Mouse (Mus musculus): Measurements from ENCODE around the gene Rras.

The Rras gene

GRCm38 (mm10) chr7:45052181-45052861, 34.6 kb downstream of the Rras start:
- peak; percentile 26 to 41 for DNase-seq (ENCODE audit: low spot score in 2 of 2)

GRCm38 (mm10) chr7:45052862-45053116, 35.0 kb downstream of the Rras start, which contains the start of gene Prr12:
Prr12 (minus strand) TSS chr7:45052881.
- peak in 1 of 2 experiments; percentile 13 for DNase-seq (ENCODE audit: low spot score in 2 of 2)

GRCm38 (mm10) chr7:45053117-45053930, 35.6 kb downstream of the Rras start:
- DNase-seq (ENCODE audit: low spot score in 2 of 2), result peak; percentile 69 to 70

GRCm38 (mm10) chr7:45053931-45054510, 36.3 kb downstream of the Rras start:
- peak; percentile 93 to 95 for DNase-seq (ENCODE audit: low spot score in 2 of 2)

GRCm38 (mm10) chr7:45056329-45056971, 38.7 kb downstream of the Rras start:
- no peak for DNase-seq (ENCODE audit: low spot score in 2 of 2)

- DNase-seq (ENCODE audit: low spot score in 2 of 2), result no peak
Measured at GRCm38 (mm10) chr7:45056972-45057348, 39.2 kb downstream of the Rras start.

GRCm38 (mm10) chr7:45058607-45059571, 41.1 kb downstream of the Rras start:
- no peak for DNase-seq (ENCODE audit: low spot score in 2 of 2)

- DNase-seq (ENCODE audit: low spot score in 2 of 2), result no peak
Measured at GRCm38 (mm10) chr7:45060632-45061122, 42.9 kb downstream of the Rras start.

GRCm38 (mm10) chr7:45061532-45062075, 43.8 kb downstream of the Rras start:
- peak; percentile 49 to 60 for DNase-seq (ENCODE audit: low spot score in 2 of 2)

GRCm38 (mm10) chr7:45062239-45062835, 44.6 kb downstream of the Rras start, which contains the start of the genes Nosip and Prrg2:
Nosip (plus strand) TSS chr7:45062429.
Prrg2 (minus strand) TSS chr7:45062677.
- DNase-seq (ENCODE audit: low spot score in 2 of 2), result peak; percentile 94 to 95

- no peak for DNase-seq (ENCODE audit: low spot score in 2 of 2)
Measured at GRCm38 (mm10) chr7:45067190-45067999, 49.6 kb downstream of the Rras start.

GRCm38 (mm10) chr7:45068000-45068318, 50.2 kb downstream of the Rras start:
- DNase-seq (ENCODE audit: low spot score in 2 of 2), result no peak

- no peak for DNase-seq (ENCODE audit: low spot score in 2 of 2)
Measured at GRCm38 (mm10) chr7:45069671-45070070, 51.9 kb downstream of the Rras start.

Measured in urinary bladder, postnatal 36 days (tissue).